Mouse (Mus musculus): Measurements from ENCODE around the gene Gm11239. TPM values are rescaled to one million over a fixed set of nuclear protein-coding genes. Genes with fewer than 3 reads are reported as not detected.

Gm11239 gene
- not detected for polyA plus RNA-seq (2017; shearing (Covaris generic))

DNA sequence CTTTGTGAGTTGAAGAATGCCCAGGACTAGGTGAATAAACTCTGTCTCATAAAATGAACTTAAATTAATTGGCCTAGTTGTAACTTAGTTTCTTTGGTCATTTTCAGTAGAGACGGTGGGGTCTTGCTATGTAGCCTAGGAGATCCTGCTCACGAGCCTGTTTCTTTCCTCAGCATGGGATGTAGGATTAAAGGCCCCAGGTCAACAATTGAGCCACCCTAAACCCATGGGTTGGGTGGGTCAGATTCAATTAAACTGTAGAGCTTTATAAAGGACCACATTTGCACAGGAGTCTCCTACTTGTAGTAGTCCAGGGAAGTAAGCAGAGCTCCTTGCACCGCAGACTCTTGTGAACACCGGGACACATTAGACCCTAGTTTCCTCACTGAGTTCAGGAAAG is at the start of gene Gm11239:
Gene Gm11239, plus strand, starts transcription at position 301 of the 400 bp plus-strand sequence.

DNA sequence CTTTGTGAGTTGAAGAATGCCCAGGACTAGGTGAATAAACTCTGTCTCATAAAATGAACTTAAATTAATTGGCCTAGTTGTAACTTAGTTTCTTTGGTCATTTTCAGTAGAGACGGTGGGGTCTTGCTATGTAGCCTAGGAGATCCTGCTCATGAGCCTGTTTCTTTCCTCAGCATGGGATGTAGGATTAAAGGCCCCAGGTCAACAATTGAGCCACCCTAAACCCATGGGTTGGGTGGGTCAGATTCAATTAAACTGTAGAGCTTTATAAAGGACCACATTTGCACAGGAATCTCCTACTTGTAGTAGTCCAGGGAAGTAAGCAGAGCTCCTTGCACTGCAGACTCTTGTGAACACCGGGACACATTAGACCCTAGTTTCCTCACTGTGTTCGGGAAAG is 45.5 kb upstream of the Gm11239 start, which contains the start of gene Gm11237:
Gene Gm11237, plus strand, starts transcription at position 301 of the 400 bp plus-strand sequence.

DNA sequence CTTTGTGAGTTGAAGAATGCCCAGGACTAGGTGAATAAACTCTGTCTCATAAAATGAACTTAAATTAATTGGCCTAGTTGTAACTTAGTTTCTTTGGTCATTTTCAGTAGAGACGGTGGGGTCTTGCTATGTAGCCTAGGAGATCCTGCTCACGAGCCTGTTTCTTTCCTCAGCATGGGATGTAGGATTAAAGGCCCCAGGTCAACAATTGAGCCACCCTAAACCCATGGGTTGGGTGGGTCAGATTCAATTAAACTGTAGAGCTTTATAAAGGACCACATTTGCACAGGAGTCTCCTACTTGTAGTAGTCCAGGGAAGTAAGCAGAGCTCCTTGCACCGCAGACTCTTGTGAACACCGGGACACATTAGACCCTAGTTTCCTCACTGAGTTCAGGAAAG is 30.3 kb upstream of the Gm11239 start, which contains the start of gene Gm11236:
Gene Gm11236, plus strand, starts transcription at position 301 of the 400 bp plus-strand sequence.

DNA sequence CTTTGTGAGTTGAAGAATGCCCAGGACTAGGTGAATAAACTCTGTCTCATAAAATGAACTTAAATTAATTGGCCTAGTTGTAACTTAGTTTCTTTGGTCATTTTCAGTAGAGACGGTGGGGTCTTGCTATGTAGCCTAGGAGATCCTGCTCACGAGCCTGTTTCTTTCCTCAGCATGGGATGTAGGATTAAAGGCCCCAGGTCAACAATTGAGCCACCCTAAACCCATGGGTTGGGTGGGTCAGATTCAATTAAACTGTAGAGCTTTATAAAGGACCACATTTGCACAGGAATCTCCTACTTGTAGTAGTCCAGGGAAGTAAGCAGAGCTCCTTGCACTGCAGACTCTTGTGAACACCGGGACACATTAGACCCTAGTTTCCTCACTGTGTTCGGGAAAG is 15.1 kb downstream of the Gm11239 start, which contains the start of gene Gm428:
Gene Gm428, plus strand, starts transcription at position 301 of the 400 bp plus-strand sequence.

Other genes with a start within 250 kb of the Gm11239 start
- not detected for gene Gm11238, start 60.5 kb upstream of the Gm11239 start, polyA plus RNA-seq (2017; shearing (Covaris generic))
- gene Gm11237, start 45.4 kb upstream of the Gm11239 start, polyA plus RNA-seq (2017; shearing (Covaris generic)): not detected
- gene Gm11236, start 30.2 kb upstream of the Gm11239 start, polyA plus RNA-seq (2017; shearing (Covaris generic)): not detected
- gene Gm428, start 15.2 kb downstream of the Gm11239 start, polyA plus RNA-seq (2017; shearing (Covaris generic)): not detected
- gene Rasef, start 122.6 kb downstream of the Gm11239 start, polyA plus RNA-seq (2017; shearing (Covaris generic)): not detected
- not detected for gene Gm11758, start 207.9 kb downstream of the Gm11239 start, polyA plus RNA-seq (2017; shearing (Covaris generic))
- not detected for gene Gm11757, start 222.8 kb downstream of the Gm11239 start, polyA plus RNA-seq (2017; shearing (Covaris generic))
- not detected for gene Gm13871, start 237.6 kb downstream of the Gm11239 start, polyA plus RNA-seq (2017; shearing (Covaris generic))